Mouse (Mus musculus) hindbrain, embryonic 11.5 days (tissue): ENCODE measurements at regions not wholly inside any gene's neighbourhood (a gene's known extent, or its start where the extent isn't known, plus 50 kb on each side); places are given as distances from the start of the nearest gene placed in this dataset.

ENCODE experiments used
- ATAC-seq: fragments of 200-750 bp; cut with Nextera tagmentation; 2 replicates; pipeline ENCODE4 v1.8.0; 2017; ENCODE audit warnings: mild to moderate bottlenecking, moderate TSS enrichment, moderate library complexity; ENCODE audit not compliant: low FRiP score
- DNase-seq: peaks from one replicate; pipeline ENCODE4 v3.0.0-alpha.2; 2015; ENCODE audit warnings: low spot score
- H3K27ac ChIP-seq: fragments of 300-500 bp; sonication (generic); 2 replicates; pipeline ENCODE4 v1.5.1; 2014; ENCODE audit warnings: mild to moderate bottlenecking, low read depth, low read length
- H3K27me3 ChIP-seq: fragments of 300-500 bp; sonication (generic); 2 replicates; pipeline ENCODE4 v1.6.1; 2014; ENCODE audit warnings: mild to moderate bottlenecking, low read length, moderate library complexity, mixed read lengths; ENCODE audit not compliant: control insufficient read depth, insufficient read depth
- H3K36me3 ChIP-seq: fragments of 300-500 bp; sonication (generic); 2 replicates; pipeline ENCODE4 v1.6.1; 2014; ENCODE audit warnings: mild to moderate bottlenecking, low read length, moderate library complexity, mixed read lengths; ENCODE audit not compliant: control insufficient read depth, insufficient read depth
- H3K4me1 ChIP-seq: fragments of 300-500 bp; sonication (generic); replicated peaks from 2 replicates; pipeline ENCODE4 v1.6.1; 2014; ENCODE audit warnings: low read length, mixed read lengths; ENCODE audit not compliant: control insufficient read depth, insufficient read depth
- H3K4me2 ChIP-seq: fragments of 300-500 bp; sonication (generic); replicated peaks from 2 replicates; pipeline ENCODE4 v1.6.1; 2014; ENCODE audit warnings: mild to moderate bottlenecking, low read depth, low read length
- H3K4me3 ChIP-seq: fragments of 300-500 bp; sonication (generic); 2 replicates; pipeline ENCODE4 v1.5.1; 2014; ENCODE audit warnings: low read depth, low read length
- H3K9ac ChIP-seq: fragments of 300-500 bp; sonication (generic); 2 replicates; pipeline ENCODE4 v1.6.1; 2014; ENCODE audit warnings: low read depth, low read length
- H3K9me3 ChIP-seq: fragments of 300-500 bp; sonication (generic); 2 replicates; pipeline ENCODE4 v1.6.1; 2016; ENCODE audit warnings: low read length; ENCODE audit not compliant: control insufficient read depth
- WGBS: fragments of 180-500 bp; shearing (Covaris S2); extraction: QIAGEN DNeasy Blood & Tissue Kit; methylation state at CpG from one replicate; pipeline ENCODE4 v1.1.7; 2014; 5-methylcytosine and 5-hydroxymethylcytosine counted together

DNA sequence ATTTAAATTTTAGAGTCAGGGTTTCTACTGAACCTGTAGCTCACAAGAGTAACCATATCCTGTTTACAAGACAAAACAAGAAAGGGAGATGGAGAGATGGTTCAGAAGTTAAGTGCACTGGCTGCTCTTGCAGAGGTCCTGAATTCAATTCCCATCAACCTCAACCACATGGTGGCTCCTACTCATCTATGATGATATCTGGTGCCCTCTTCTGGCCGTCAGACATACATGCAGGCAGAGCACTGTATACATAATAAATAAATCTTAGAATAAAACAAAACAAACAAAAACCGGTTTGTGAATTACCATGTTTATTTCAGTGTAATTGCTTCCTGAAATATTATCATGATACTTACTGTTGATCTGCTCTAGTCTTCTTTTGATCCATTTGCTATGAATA, 845.4 kb downstream of the Pcdh18 start:
- Histone ChIP-seq H3K4me1 (no peaks in the 10 kb centered on the region), H3K27me3 (no peaks in the 10 kb centered on the region), H3K9me3 (no peaks in the 10 kb centered on the region), H3K36me3 (no peaks in the 10 kb centered on the region), H3K4me2 (no peak overlapping the region), H3K4me3 (no peak overlapping the region), H3K9ac (no peak overlapping the region), H3K27ac (no peak overlapping the region)
- ATAC-seq (no peak), DNase-seq (no peak)
- WGBS = 59% methylated on average over 2 of the region's 2 CpGs

- DNase-seq = no peak
- Histone ChIP-seq H3K4me3 (no peak overlapping the region), H3K27ac (no peak overlapping the region), H3K9me3 (no peaks in the 10 kb centered on the region), H3K4me2 (no peak overlapping the region), H3K27me3 (no peaks in the 10 kb centered on the region), H3K4me1 (no peaks in the 10 kb centered on the region), H3K9ac (no peak overlapping the region), H3K36me3 (no peaks in the 10 kb centered on the region)
- no peak for ATAC-seq
- 85% methylated on average over 3 of the region's 3 CpGs for WGBS
Measured at GRCm38 (mm10) chr3:48890403-48890802, 866.7 kb downstream of the Pcdh18 start.

DNA sequence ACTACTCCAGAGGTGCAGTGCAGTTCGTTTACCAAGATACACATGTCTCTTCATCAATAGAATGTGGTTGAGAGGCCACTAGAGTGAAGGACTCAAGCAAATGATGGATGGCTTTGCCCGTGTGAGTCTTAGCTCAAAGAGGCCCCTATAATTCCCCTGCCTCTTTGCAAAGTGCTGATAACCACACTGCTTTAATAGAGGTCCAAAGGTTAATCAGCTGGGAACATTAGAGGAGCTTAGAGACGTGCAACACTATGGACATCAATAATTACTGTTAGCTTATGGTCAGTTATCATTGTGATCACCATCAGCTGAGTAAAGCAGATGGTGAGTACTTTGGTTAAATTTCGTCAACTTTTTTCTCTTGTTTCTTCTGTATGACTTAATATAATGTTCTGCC, 869.2 kb downstream of the Pcdh18 start:
- Histone ChIP-seq H3K4me3 (no peak overlapping the region), H3K27me3 (no peaks in the 10 kb centered on the region), H3K4me2 (no peak overlapping the region), H3K4me1 (no peaks in the 10 kb centered on the region), H3K9me3 (no peaks in the 10 kb centered on the region), H3K9ac (no peak overlapping the region), H3K27ac (no peak overlapping the region), H3K36me3 (no peaks in the 10 kb centered on the region)
- DNase-seq = peak; percentile 21
- ATAC-seq = peak; percentile 65
- WGBS = 40% methylated on average over 4 of the region's 4 CpGs

GRCm38 (mm10) chr3:48869527-48869926, 887.6 kb downstream of the Pcdh18 start:
- Histone ChIP-seq H3K9ac (no peak overlapping the region), H3K27ac (no peak overlapping the region), H3K27me3 (no peaks in the 10 kb centered on the region), H3K9me3 (no peaks in the 10 kb centered on the region), H3K4me1 (no peaks in the 10 kb centered on the region), H3K36me3 (no peaks in the 10 kb centered on the region), H3K4me2 (no peak overlapping the region), H3K4me3 (no peak overlapping the region)
- no peak for ATAC-seq
- WGBS = 82% methylated on average over 2 of the region's 2 CpGs
- DNase-seq = no peak

GRCm38 (mm10) chr3:48846049-48846653, 911.0 kb downstream of the Pcdh18 start:
- Histone ChIP-seq H3K27me3 (no peaks in the 10 kb centered on the region), H3K9ac (no peak overlapping the region), H3K27ac (no peak overlapping the region), H3K36me3 (no peaks in the 10 kb centered on the region), H3K4me1 (no peaks in the 10 kb centered on the region), H3K4me2 (no peak overlapping the region), H3K4me3 (no peak overlapping the region), H3K9me3 (no peaks in the 10 kb centered on the region)
- peak; percentile 83 for DNase-seq
- ATAC-seq = no peak
- 67% methylated on average over 6 of the region's 6 CpGs for WGBS

GRCm38 (mm10) chr3:48840692-48841091, 916.4 kb downstream of the Pcdh18 start:
- WGBS = 87% methylated on average over 3 of the region's 3 CpGs
- H3K36me3 ChIP-seq = no peaks in the 10 kb centered on the region
- no peak for ATAC-seq
- H3K4me1 ChIP-seq = no peaks in the 10 kb centered on the region
- no peak overlapping the region for H3K4me2 ChIP-seq
- no peak for DNase-seq
- no peak overlapping the region for H3K9ac ChIP-seq
- no peak overlapping the region for H3K4me3 ChIP-seq
- no peaks in the 10 kb centered on the region for H3K9me3 ChIP-seq
- no peaks in the 10 kb centered on the region for H3K27me3 ChIP-seq
- H3K27ac ChIP-seq = no peak overlapping the region

GRCm38 (mm10) chr3:48823360-48823759, 933.8 kb downstream of the Pcdh18 start:
- H3K27me3 ChIP-seq = no peaks in the 10 kb centered on the region
- no peak overlapping the region for H3K27ac ChIP-seq
- H3K9me3 ChIP-seq = no peaks in the 10 kb centered on the region
- H3K9ac ChIP-seq = no peak overlapping the region
- H3K4me2 ChIP-seq = no peak overlapping the region
- no peaks in the 10 kb centered on the region for H3K36me3 ChIP-seq
- no peak for ATAC-seq
- 57% methylated on average over 6 of the region's 6 CpGs for WGBS
- H3K4me3 ChIP-seq = no peak overlapping the region
- DNase-seq = no peak
- no peaks in the 10 kb centered on the region for H3K4me1 ChIP-seq

GRCm38 (mm10) chr3:48804398-48804797, 952.7 kb downstream of the Pcdh18 start:
- no peak for DNase-seq
- H3K36me3 ChIP-seq = no peaks in the 10 kb centered on the region
- no peaks in the 10 kb centered on the region for H3K4me1 ChIP-seq
- peak; percentile 72 for ATAC-seq
- no peak overlapping the region for H3K4me3 ChIP-seq
- no peak overlapping the region for H3K4me2 ChIP-seq
- H3K9ac ChIP-seq = no peak overlapping the region
- no peak overlapping the region for H3K27ac ChIP-seq
- no peaks in the 10 kb centered on the region for H3K9me3 ChIP-seq
- WGBS = 59% methylated on average over 5 of the region's 5 CpGs
- H3K27me3 ChIP-seq = no peaks in the 10 kb centered on the region

DNA sequence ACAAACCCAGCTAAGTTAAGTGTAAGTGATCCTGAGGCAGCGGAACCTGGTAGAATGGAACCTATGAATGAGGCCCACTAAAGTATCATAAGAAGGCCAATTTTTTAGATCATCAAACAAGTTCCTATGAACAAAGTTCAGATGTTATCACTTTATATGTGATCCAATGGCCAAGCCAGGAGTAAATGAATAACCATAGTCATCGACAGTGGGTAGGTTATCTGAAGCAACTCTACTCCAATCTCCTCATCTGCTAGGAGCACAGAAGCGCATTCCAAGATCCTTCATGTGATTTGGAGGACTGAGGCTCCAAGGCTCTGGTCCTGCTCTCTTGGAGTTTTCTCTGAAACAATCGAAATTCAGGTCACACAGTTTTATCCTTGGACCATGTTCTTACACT, 985.4 kb downstream of the Pcdh18 start:
- ATAC-seq = no peak
- Histone ChIP-seq H3K27me3 (no peaks in the 10 kb centered on the region), H3K36me3 (no peaks in the 10 kb centered on the region), H3K4me3 (no peak overlapping the region), H3K9me3 (no peaks in the 10 kb centered on the region), H3K4me2 (no peak overlapping the region), H3K4me1 (no peaks in the 10 kb centered on the region), H3K9ac (no peak overlapping the region), H3K27ac (no peak overlapping the region)
- 90% methylated on average over 4 of the region's 4 CpGs for WGBS
- DNase-seq = no peak
